Mouse (Mus musculus): ENCODE data around the gene Selenow.

GRCm38 (mm10) chr7:15955509-15955908, 33.3 kb upstream of the Selenow start:
- TF ChIP-seq CTCF (IDR thresholded peaks at IDR 0.05) = no peak
- TF ChIP-seq EP300 (IDR thresholded peaks at IDR 0.05) = no peak

Measured in lung, postnatal 0 days (tissue).